Mouse (Mus musculus) bone marrow macrophage, adult 2 months (primary cell): ENCODE results near the gene Wdr70. TPM values are rescaled to one million over a fixed set of nuclear protein-coding genes. Genes with fewer than 3 reads are reported as not detected.

Source experiments
- H3K27ac ChIP-seq: 2 replicates; pipeline ENCODE4 v1.5.1; 2012; ENCODE audit warnings: low read depth, low read length; ENCODE audit not compliant: insufficient read depth
- H3K4me1 ChIP-seq: 2 replicates; pipeline ENCODE4 v1.6.1; 2012; ENCODE audit warnings: low read length; ENCODE audit not compliant: control insufficient read depth, insufficient read depth
- H3K4me3 ChIP-seq: 2 replicates; pipeline ENCODE4 v1.5.1; 2012; ENCODE audit warnings: mild to moderate bottlenecking, low read length, moderate library complexity; ENCODE audit not compliant: insufficient read depth
- CTCF ChIP-seq: IDR thresholded peaks from 2 replicates; pipeline ENCODE4 v1.5.1; 2012; ENCODE audit warnings: low read depth, mild to moderate bottlenecking, low read length, moderate library complexity
- POLR2A ChIP-seq: IDR thresholded peaks from 2 replicates; pipeline ENCODE4 v1.6.1; 2012; ENCODE audit warnings: mild to moderate bottlenecking, low read depth, low read length, borderline replicate concordance
- polyA plus RNA-seq: library from polyadenylated mRNA; stranded (reverse); fragments of >200 nt; gene quantifications from 2 replicates; pipeline ENCODE4 v1.2.4, GENCODE M21; 2012; ENCODE audit not compliant: missing spikeins, insufficient read depth, insufficient read length

Gene Wdr70
- polyA plus RNA-seq, 1 experiment = 29.4 TPM

- Histone ChIP-seq H3K4me3 (no peak overlapping the region), H3K4me1 (no peaks in the 10 kb centered on the region), H3K27ac (no peak overlapping the region)
- no peak for TF ChIP-seq POLR2A
- no peak for TF ChIP-seq CTCF
Observed at GRCm38 (mm10) chr15:7998095-7998494, 100.9 kb downstream of the Wdr70 start.

- TF ChIP-seq CTCF (no peak), POLR2A (no peak)
- Histone ChIP-seq H3K4me3 (no peak overlapping the region), H3K27ac (no peak overlapping the region), H3K4me1 (no peaks in the 10 kb centered on the region)
Observed at GRCm38 (mm10) chr15:7993721-7994120, 105.3 kb downstream of the Wdr70 start.

GRCm38 (mm10) chr15:7990101-7990500 lies 108.9 kb downstream of the Wdr70 start:
- H3K4me3 ChIP-seq = no peak overlapping the region
- TF ChIP-seq POLR2A = no peak
- TF ChIP-seq CTCF = no peak
- H3K27ac ChIP-seq = no peak overlapping the region
- H3K4me1 ChIP-seq = no peaks in the 10 kb centered on the region

GRCm38 (mm10) chr15:7987374-7987773 lies 111.6 kb downstream of the Wdr70 start:
- Histone ChIP-seq H3K27ac (no peak overlapping the region), H3K4me3 (no peak overlapping the region), H3K4me1 (no peaks in the 10 kb centered on the region)
- TF ChIP-seq CTCF = no peak
- no peak for TF ChIP-seq POLR2A

GRCm38 (mm10) chr15:7986274-7986673 lies 112.7 kb downstream of the Wdr70 start:
- TF ChIP-seq POLR2A = no peak
- no peak for TF ChIP-seq CTCF
- no peak overlapping the region for H3K27ac ChIP-seq
- no peaks in the 10 kb centered on the region for H3K4me1 ChIP-seq
- H3K4me3 ChIP-seq = no peak overlapping the region

- TF ChIP-seq CTCF (no peak), POLR2A (no peak)
- no peak overlapping the region for H3K27ac ChIP-seq
Observed at GRCm38 (mm10) chr15:7978640-7979039, 120.4 kb downstream of the Wdr70 start.

GRCm38 (mm10) chr15:7976775-7977174 lies 122.2 kb downstream of the Wdr70 start:
- Histone ChIP-seq H3K4me1 (no peaks in the 10 kb centered on the region), H3K4me3 (no peak overlapping the region), H3K27ac (no peak overlapping the region)
- TF ChIP-seq POLR2A (no peak), CTCF (no peak)

More at GRCm38 (mm10) chr15:7978640-7979039, 120.4 kb downstream of the Wdr70 start:
- H3K4me3 ChIP-seq = no peak overlapping the region
- H3K4me1 ChIP-seq = no peaks in the 10 kb centered on the region

- TF ChIP-seq CTCF (peak; percentile 34; the same call in 1 of the 2 replicates), POLR2A (no peak)
- Histone ChIP-seq H3K4me1 (peaks cover under 1% of the 10 kb centered on the region), H3K27ac (no peak overlapping the region), H3K4me3 (no peak overlapping the region)
Observed at GRCm38 (mm10) chr15:7974368-7974767, 124.6 kb downstream of the Wdr70 start.

- H3K4me1 ChIP-seq = peaks cover 8% of the 10 kb centered on the region
- H3K4me3 ChIP-seq = no peak overlapping the region
- TF ChIP-seq POLR2A = no peak
- TF ChIP-seq CTCF = no peak
- no peak overlapping the region for H3K27ac ChIP-seq
Observed at GRCm38 (mm10) chr15:7972528-7972927, 126.5 kb downstream of the Wdr70 start.

GRCm38 (mm10) chr15:7962786-7963185 lies 136.2 kb downstream of the Wdr70 start:
- no peak overlapping the region for H3K27ac ChIP-seq
- TF ChIP-seq POLR2A (no peak), CTCF (no peak)
- peaks cover 6% of the 10 kb centered on the region for H3K4me1 ChIP-seq
- no peak overlapping the region for H3K4me3 ChIP-seq

GRCm38 (mm10) chr15:7961489-7961888 lies 137.5 kb downstream of the Wdr70 start:
- TF ChIP-seq CTCF (no peak), POLR2A (no peak)

More at GRCm38 (mm10) chr15:7961489-7961888, 137.5 kb downstream of the Wdr70 start:
- H3K4me3 ChIP-seq = no peak overlapping the region
- 0 out of 2 replicates have a peak, but pooled peaks cover 2% of the 10 kb centered on the region for H3K4me1 ChIP-seq
- H3K27ac ChIP-seq = no peak overlapping the region
